Mouse (Mus musculus) large intestine, adult 2 months (tissue): ENCODE results near the gene Ubash3b. TPM values are rescaled to one million over a fixed set of nuclear protein-coding genes. Genes with fewer than 3 reads are reported as not detected.

Experiments used
- DNase-seq: peaks from one replicate; pipeline ENCODE4 v3.0.0-alpha.2; 2012; ENCODE audit warnings: low read depth, low spot score
- WGBS: fragments of 180-500 bp; shearing (Covaris S2); methylation state at CpG from one replicate; pipeline ENCODE4 v1.1.7; 2018; 5-methylcytosine and 5-hydroxymethylcytosine counted together
- polyA plus RNA-seq: library from polyadenylated mRNA; depleted of rRNA; stranded (reverse); fragments of >200 nt; gene quantifications from 2 replicates; pipeline ENCODE4 v1.2.3, GENCODE M21; 2012

Gene Ubash3b
- polyA plus RNA-seq, 1 experiment, result 1.7 TPM

GRCm38 (mm10) chr9:41029827-41030226, 131.7 kb downstream of the Ubash3b start:
- WGBS, result 54% methylated on average over 6 of the region's 6 CpGs
- no peak for DNase-seq

DNA sequence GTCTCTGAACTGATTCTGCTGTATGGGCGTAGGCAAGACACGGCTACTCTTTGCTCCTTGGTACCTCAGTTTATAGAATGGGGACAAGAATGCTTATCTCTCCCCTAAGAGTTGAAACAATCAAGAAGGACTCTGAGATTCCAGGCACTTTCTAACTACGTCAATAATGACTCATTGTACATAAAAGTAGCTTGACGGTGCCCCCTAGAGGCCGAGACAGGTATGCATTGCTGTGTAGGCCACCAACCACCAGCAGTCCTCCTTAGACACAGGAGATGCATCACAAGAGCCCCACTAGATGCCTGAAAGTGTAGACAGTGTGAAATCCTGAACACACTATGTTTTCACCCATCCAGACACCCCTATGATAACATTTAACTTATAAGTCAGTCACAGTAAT, 133.0 kb downstream of the Ubash3b start:
- DNase-seq, result peak; percentile 13
- WGBS, result 28% methylated on average over 5 of the region's 5 CpGs

- DNase-seq, result no peak
- 84% methylated on average over 3 of the region's 3 CpGs for WGBS
These were observed 139.8 kb downstream of the Ubash3b start for GRCm38 (mm10) chr9:41021690-41022089.

- 80% methylated on average over 3 of the region's 3 CpGs for WGBS
- no peak for DNase-seq
These were observed 141.0 kb downstream of the Ubash3b start for GRCm38 (mm10) chr9:41020486-41020885.

DNA sequence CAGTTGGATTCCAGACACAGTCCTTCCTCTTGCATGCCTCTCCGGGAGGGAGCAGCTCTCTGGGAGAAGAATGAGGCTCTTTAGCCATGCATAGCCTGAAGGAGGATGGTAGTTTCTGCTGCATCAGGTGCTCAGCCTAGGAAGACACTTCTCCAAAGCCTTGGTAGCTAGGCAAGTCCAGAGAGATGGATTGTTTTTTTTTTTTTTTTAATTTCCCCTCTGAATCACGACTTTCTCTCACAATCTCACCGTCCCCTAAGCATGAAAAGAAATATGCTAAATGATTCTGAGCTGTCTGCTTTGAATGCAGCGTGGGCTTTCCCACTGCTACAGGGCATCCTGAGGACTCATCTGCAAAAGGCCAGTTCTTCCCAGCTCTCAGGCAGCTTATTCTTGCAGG, 147.0 kb downstream of the Ubash3b start:
- no peak for DNase-seq
- WGBS, result 76% methylated on average over 4 of the region's 4 CpGs

- WGBS, result 79% methylated on average over 5 of the region's 5 CpGs
These were observed 149.0 kb downstream of the Ubash3b start for GRCm38 (mm10) chr9:41012456-41012855.

GRCm38 (mm10) chr9:41011512-41012436, 149.7 kb downstream of the Ubash3b start:
- DNase-seq, result no peak
- WGBS, result 68% methylated on average over 13 of the region's 13 CpGs

More at GRCm38 (mm10) chr9:41012456-41012855, 149.0 kb downstream of the Ubash3b start:
- no peak for DNase-seq

DNA sequence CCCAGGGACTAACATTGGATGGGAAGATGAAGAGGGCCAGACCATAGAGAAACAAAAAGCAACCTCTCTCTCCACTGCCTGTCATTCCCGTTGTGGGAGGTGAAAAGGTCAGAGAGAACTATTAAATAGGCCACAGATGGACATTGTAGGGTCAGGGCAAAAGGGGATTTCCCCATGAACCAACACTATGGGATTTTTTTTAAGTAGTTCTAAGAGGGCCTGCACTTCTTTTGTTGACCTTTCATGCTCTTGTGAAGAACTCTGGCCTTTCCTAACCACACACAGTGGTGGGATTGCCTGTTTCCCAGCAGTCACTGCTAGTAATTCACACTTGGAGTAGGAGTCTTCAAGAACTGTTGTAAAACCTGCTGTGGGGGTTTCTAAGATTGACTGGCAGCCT, 153.7 kb downstream of the Ubash3b start:
- WGBS, result 32% methylated on average over 1 of the region's 1 CpGs
- no peak for DNase-seq

- WGBS, result 42% methylated on average over 4 of the region's 4 CpGs
- DNase-seq, result no peak
These were observed 157.1 kb downstream of the Ubash3b start, which contains the start of gene Crtam for GRCm38 (mm10) chr9:41004415-41004814. Gene Crtam (minus strand): TSS chr9:41004628.

- DNase-seq, result no peak
- WGBS, result 71% methylated on average over 7 of the region's 7 CpGs
These were observed 164.2 kb downstream of the Ubash3b start for GRCm38 (mm10) chr9:40997116-40997779.

GRCm38 (mm10) chr9:40994075-40994474, 167.4 kb downstream of the Ubash3b start:
- DNase-seq, result no peak
- 74% methylated on average over 5 of the region's 5 CpGs for WGBS

- no peak for DNase-seq
- 55% methylated on average over 6 of the region's 6 CpGs for WGBS
These were observed 170.0 kb downstream of the Ubash3b start for GRCm38 (mm10) chr9:40991511-40991910.

- peak; percentile 7 for DNase-seq
- WGBS, result 31% methylated on average over 4 of the region's 4 CpGs
These were observed 171.4 kb downstream of the Ubash3b start for GRCm38 (mm10) chr9:40989940-40990588.

DNA sequence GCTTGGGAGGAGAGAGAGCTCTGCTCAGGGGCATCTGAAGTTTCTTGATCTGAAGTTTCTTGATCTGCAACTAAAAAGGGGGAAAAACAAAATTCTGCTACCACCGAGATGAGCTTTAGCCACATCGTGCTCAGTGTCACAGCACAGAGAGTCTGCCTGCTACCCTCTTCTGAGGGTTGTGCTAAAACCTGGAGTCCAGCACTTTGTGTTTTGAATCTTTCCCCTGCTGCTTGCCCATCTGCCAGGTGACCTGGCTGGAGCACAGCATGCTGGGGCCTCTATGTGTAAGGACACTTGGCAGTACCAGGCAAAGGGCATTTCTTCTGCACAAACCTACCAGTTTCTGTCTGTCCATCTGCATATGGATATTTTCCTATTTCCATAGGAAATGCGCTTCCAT, 177.2 kb downstream of the Ubash3b start:
- DNase-seq, result no peak
- WGBS, result 77% methylated on average over 3 of the region's 3 CpGs

DNA sequence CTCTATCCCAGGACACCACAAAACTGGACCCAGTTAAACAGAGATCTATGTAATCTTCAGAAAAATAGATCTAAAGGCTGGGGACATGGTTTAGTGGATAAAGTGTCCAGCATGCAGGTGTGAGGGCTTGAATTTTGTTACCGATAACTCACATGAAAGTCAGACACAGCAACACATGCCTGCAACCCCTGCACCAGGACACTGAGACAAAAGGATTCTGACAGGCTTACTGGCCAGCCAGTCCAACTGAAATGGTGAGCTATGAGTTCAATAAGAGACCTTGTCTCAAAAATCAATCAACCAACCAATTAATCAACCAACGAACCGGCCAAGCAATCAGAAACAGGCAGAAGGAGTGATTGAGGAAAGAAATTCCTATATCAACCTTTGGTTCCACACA, 177.7 kb downstream of the Ubash3b start:
- DNase-seq, result no peak
- WGBS, result 86% methylated on average over 3 of the region's 3 CpGs

DNA sequence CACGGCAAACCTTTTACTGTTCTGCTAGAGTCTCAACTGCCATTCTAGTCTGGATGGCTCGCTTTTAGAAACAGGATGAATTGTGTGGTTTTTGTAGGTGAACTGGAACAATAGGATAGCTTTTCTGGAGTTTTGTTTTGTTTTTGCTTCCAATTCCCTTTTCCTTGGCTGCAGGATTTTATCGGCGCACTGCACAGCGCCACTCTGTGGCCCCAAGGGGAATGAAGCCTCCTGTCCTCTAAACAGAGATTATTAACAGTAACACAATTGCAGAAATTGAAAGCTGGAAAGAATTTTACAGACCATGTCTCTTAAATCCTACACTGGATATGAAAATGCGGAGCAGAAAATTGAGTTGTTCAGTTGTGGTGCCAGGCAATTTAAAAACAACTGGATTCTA, 179.0 kb downstream of the Ubash3b start:
- 45% methylated on average over 6 of the region's 6 CpGs for WGBS
- no peak for DNase-seq

- no peak for DNase-seq
These were observed 187.3 kb downstream of the Ubash3b start for GRCm38 (mm10) chr9:40974042-40974801.

GRCm38 (mm10) chr9:40964418-40964714, 197.1 kb downstream of the Ubash3b start:
- DNase-seq, result no peak
- WGBS, result 26% methylated on average over 7 of the region's 7 CpGs

More at GRCm38 (mm10) chr9:40974042-40974801, 187.3 kb downstream of the Ubash3b start:
- 79% methylated on average over 11 of the region's 11 CpGs for WGBS

- DNase-seq, result no peak
- WGBS, result 3% methylated on average over 51 of the region's 51 CpGs
These were observed 197.7 kb downstream of the Ubash3b start, which contains the start of gene Jhy for GRCm38 (mm10) chr9:40963586-40964417. Gene Jhy (minus strand): TSS chr9:40964118.
